Mouse (Mus musculus): Measurements from ENCODE around the gene Tmem204. TPM values are rescaled to one million over a fixed set of nuclear protein-coding genes. Genes with fewer than 3 reads are reported as not detected.

Gene Tmem204
- total and polyA plus RNA-seq, 3 experiments, result 0.10 TPM; not detected in 2

DNA sequence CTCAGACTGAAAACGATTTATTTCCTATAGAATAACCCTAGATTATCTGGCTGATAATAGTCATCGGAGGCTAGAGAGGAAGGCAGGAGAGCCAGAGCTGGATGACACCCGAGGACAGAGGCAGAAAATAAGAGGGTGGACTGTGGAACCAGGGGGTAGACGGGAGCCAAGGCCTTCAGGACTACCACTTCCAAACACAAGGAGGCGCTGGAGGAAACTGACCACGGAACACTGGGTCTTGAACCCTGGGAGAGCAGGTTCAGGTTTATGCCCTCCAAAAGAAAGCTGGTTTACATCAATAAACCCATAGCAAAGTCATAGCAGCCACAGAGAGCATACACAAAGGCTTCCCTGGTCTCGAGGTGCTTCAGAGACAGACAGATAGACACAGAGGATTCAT lies 40.6 kb upstream of the Tmem204 start:
- H3K79me2 ChIP-seq (ENCODE audit: control insufficient read depth, insufficient read depth, low read length, poor library complexity), result no peaks in the 10 kb centered on the region
- no peak overlapping the region for H3K9ac ChIP-seq (ENCODE audit: control insufficient read depth, low read depth, low read length, poor library complexity, severe bottlenecking)
- peaks cover 0 to 4% of the 10 kb centered on the region in 2 experiments; a peak in 3 of 4 replicates for H3K4me1 ChIP-seq (ENCODE audit: control insufficient read depth in 1 of 2, insufficient read depth in 2 of 2, low read length in 2 of 2)
- peak; percentile 68 for TF ChIP-seq SMC3 (IDR thresholded peaks at IDR 0.05; ENCODE audit: low read depth, low read length)
- TF ChIP-seq GATA1 (IDR thresholded peaks at IDR 0.05; ENCODE audit: low read depth, low read length), result no peak
- TF ChIP-seq CHD1 (IDR thresholded peaks at IDR 0.05; ENCODE audit: low read depth, low read length), result no peak
- TF ChIP-seq NRF1 (IDR thresholded peaks at IDR 0.05; ENCODE audit: insufficient read depth, low read depth, low read length, poor library complexity, severe bottlenecking), result no peak
- no peak for TF ChIP-seq ZNF384 (IDR thresholded peaks at IDR 0.05; ENCODE audit: low read depth, low read length)
- TF ChIP-seq ZC3H11A (IDR thresholded peaks at IDR 0.05; ENCODE audit: low read depth, low read length), result peak; percentile 37
- TF ChIP-seq MXI1 (IDR thresholded peaks at IDR 0.05; ENCODE audit: low read depth, low read length), result no peak
- no peak for TF ChIP-seq MAX (IDR thresholded peaks at IDR 0.05; ENCODE audit: low read length)
- TF ChIP-seq CTCF (IDR thresholded peaks at IDR 0.05 in 2 of 3, conservative IDR thresholded peaks at IDR 0.05 in 1 of 3; ENCODE audit: control insufficient read depth in 1 of 3, insufficient read depth in 1 of 3, low read depth in 2 of 3, low read length in 3 of 3, poor library complexity in 1 of 3, severe bottlenecking in 1 of 3), result peak; percentile 62 to 67 (median 64)
- TF ChIP-seq RAD21 (IDR thresholded peaks at IDR 0.05; ENCODE audit: low read depth, low read length), result peak; percentile 31
- H3K4me3 ChIP-seq (ENCODE audit: control insufficient read depth in 1 of 2, insufficient read depth in 1 of 2, low read depth in 2 of 2, low read length in 2 of 2), result no peak overlapping the region
- peak; percentile 47 for DNase-seq (ENCODE audit: low read depth, low spot score)
- peaks cover 0 to 11% of the 10 kb centered on the region in 2 experiments; a peak in 3 of 4 replicates for H3K27me3 ChIP-seq (ENCODE audit: control insufficient read depth in 1 of 2, insufficient read depth in 2 of 2, low read length in 2 of 2)
- no peaks in the 10 kb centered on the region for H3K9me3 ChIP-seq (replicated peaks; ENCODE audit: insufficient read depth, low read length)
- H3K36me3 ChIP-seq (ENCODE audit: control insufficient read depth in 1 of 2, insufficient read depth in 2 of 2, low read length in 2 of 2), result no peaks in the 10 kb centered on the region
- no peak overlapping the region for H3K27ac ChIP-seq (ENCODE audit: control insufficient read depth, low read depth, low read length)

DNA sequence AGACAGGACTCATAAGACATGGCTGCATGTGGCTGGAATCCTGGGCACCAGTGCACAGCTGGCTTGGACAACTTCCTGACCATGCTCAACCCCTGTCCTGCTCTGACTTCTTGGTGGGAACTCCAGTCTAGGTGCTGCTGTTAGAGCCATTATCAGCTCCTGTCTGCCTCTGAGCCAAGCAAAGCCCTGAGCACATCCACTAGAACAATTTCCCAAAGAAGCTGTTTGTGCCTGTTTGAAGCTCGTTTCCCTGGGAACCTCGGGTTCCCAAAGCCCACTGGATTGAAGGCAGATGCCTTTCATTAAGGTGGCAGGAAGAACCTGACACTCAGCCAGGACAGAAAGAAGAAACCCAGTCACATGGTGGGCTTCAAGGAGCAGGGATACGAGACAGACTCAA lies 37.0 kb upstream of the Tmem204 start, which contains the start of gene Ptx4:
Gene Ptx4 (plus strand): TSS at position 355 of the 400 bp plus-strand sequence.
- TF ChIP-seq MEF2A (IDR thresholded peaks at IDR 0.05; ENCODE audit: extremely low read depth, insufficient replicate concordance, low read depth, low read length, poor library complexity, severe bottlenecking), result no peak
- no peak for TF ChIP-seq MYB (IDR thresholded peaks at IDR 0.05; ENCODE audit: low read depth, low read length)
- no peak for TF ChIP-seq JUND (IDR thresholded peaks at IDR 0.05; ENCODE audit: low read depth, low read length)
- TF ChIP-seq KAT2A (conservative IDR thresholded peaks at IDR 0.05; ENCODE audit: low read depth, low read length), result no peak
- no peak for TF ChIP-seq ZC3H11A (IDR thresholded peaks at IDR 0.05; ENCODE audit: low read depth, low read length)
- no peak for TF ChIP-seq E2F4 (IDR thresholded peaks at IDR 0.05; ENCODE audit: borderline replicate concordance, low read depth, low read length)
- no peak for TF ChIP-seq GABPA (IDR thresholded peaks at IDR 0.05; ENCODE audit: low read depth, low read length)
- no peak for TF ChIP-seq CTCF (IDR thresholded peaks at IDR 0.05 in 2 of 3, conservative IDR thresholded peaks at IDR 0.05 in 1 of 3; ENCODE audit: control insufficient read depth in 1 of 3, insufficient read depth in 1 of 3, low read depth in 2 of 3, low read length in 3 of 3, poor library complexity in 1 of 3, severe bottlenecking in 1 of 3)
- TF ChIP-seq GATA1 (IDR thresholded peaks at IDR 0.05; ENCODE audit: low read depth, low read length), result no peak
- TF ChIP-seq USF1 (IDR thresholded peaks at IDR 0.05; ENCODE audit: low read depth, low read length), result no peak
- no peak for TF ChIP-seq NELFE (IDR thresholded peaks at IDR 0.05; ENCODE audit: low read depth, low read length)
- TF ChIP-seq BHLHE40 (IDR thresholded peaks at IDR 0.05; ENCODE audit: borderline replicate concordance, low read depth, low read length), result no peak
- DNase-seq (ENCODE audit: low read depth, low spot score), result no peak
- H3K4me3 ChIP-seq (ENCODE audit: control insufficient read depth in 1 of 2, insufficient read depth in 1 of 2, low read depth in 2 of 2, low read length in 2 of 2), result no peak within 1 kb of the TSS
- peaks cover 0 to 11% of the 10 kb centered on the region in 2 experiments; a peak in 3 of 4 replicates for H3K27me3 ChIP-seq (ENCODE audit: control insufficient read depth in 1 of 2, insufficient read depth in 2 of 2, low read length in 2 of 2)
- no peaks in the 10 kb centered on the region; a peak in 1 of 4 replicates for H3K36me3 ChIP-seq (ENCODE audit: control insufficient read depth in 1 of 2, insufficient read depth in 2 of 2, low read length in 2 of 2)
- H3K9me3 ChIP-seq (replicated peaks; ENCODE audit: insufficient read depth, low read length), result no peaks in the 10 kb centered on the region
- no peak within 1 kb of the TSS for H3K9ac ChIP-seq (ENCODE audit: control insufficient read depth, low read depth, low read length, poor library complexity, severe bottlenecking)
- peaks cover 2% of the 10 kb centered on the region; the same call in 1 of the 2 replicates for H3K79me2 ChIP-seq (ENCODE audit: control insufficient read depth, insufficient read depth, low read length, poor library complexity)
- no peak within 1 kb of the TSS for H3K27ac ChIP-seq (ENCODE audit: control insufficient read depth, low read depth, low read length)
- peaks cover 0 to 7% of the 10 kb centered on the region in 2 experiments; a peak in 1 of 4 replicates for H3K4me1 ChIP-seq (ENCODE audit: control insufficient read depth in 1 of 2, insufficient read depth in 2 of 2, low read length in 2 of 2)
